Mouse (Mus musculus) C3H10T1/2 (cell line): Measurements from ENCODE around the gene Spin2g. TPM values are rescaled to one million over a fixed set of nuclear protein-coding genes. Genes with fewer than 3 reads are reported as not detected.

ENCODE experiments used
- polyA plus RNA-seq, 2 experiments: library from polyadenylated mRNA; unstranded; fragments of >200 nt; fragmentation: generic; extraction: Trizol; gene quantifications; one replicate each; pipeline ENCODE4 v1.2.1; 2012; ENCODE audit warnings: missing spikeins in 2 of 2

The Spin2g gene
- not detected for polyA plus RNA-seq

GRCm38 (mm10) chrX:34238633-34239032 lies at the start of gene Spin2g:
Gene Spin2g, minus strand, starts transcription at chrX:34238733.

Other genes starting within 250 kb of the Spin2g start
- not detected for gene Btbd35f9, start 77.2 kb downstream of the Spin2g start, polyA plus RNA-seq
- not detected for gene Btbd35f8, start 211.8 kb upstream of the Spin2g start, polyA plus RNA-seq